Mouse (Mus musculus) hindbrain, embryonic 15.5 days (tissue): ENCODE data around the gene Sipa1l1. TPM values are rescaled to one million over a fixed set of nuclear protein-coding genes. Genes with fewer than 3 reads are reported as not detected.

Source experiments
- ATAC-seq: fragments of 200-750 bp; cut with Nextera tagmentation; 2 replicates; pipeline ENCODE4 v1.8.0; 2017; ENCODE audit warnings: low read depth, moderate number of reproducible peaks, moderate TSS enrichment; ENCODE audit not compliant: low FRiP score
- H3K27ac ChIP-seq: fragments of 300-500 bp; sonication (generic); replicated peaks from 2 replicates; pipeline ENCODE4 v1.5.1; 2015; ENCODE audit warnings: mild to moderate bottlenecking, inconsistent platforms
- H3K27me3 ChIP-seq: fragments of 300-500 bp; sonication (generic); 2 replicates; pipeline ENCODE4 v1.6.1; 2015; ENCODE audit warnings: control low read depth, inconsistent platforms
- H3K36me3 ChIP-seq: fragments of 300-500 bp; sonication (generic); 2 replicates; pipeline ENCODE4 v1.6.1; 2015; ENCODE audit warnings: control low read depth, inconsistent platforms
- H3K4me1 ChIP-seq: fragments of 300-500 bp; sonication (generic); replicated peaks from 2 replicates; pipeline ENCODE4 v1.6.1; 2015; ENCODE audit warnings: control low read depth, inconsistent platforms
- H3K4me2 ChIP-seq: fragments of 300-500 bp; sonication (generic); 2 replicates; pipeline ENCODE4 v1.6.1; 2015; ENCODE audit warnings: moderate library complexity, mild to moderate bottlenecking, inconsistent platforms
- H3K4me3 ChIP-seq: fragments of 300-500 bp; sonication (generic); 2 replicates; pipeline ENCODE4 v1.5.1; 2015; ENCODE audit warnings: mild to moderate bottlenecking, inconsistent platforms
- H3K9ac ChIP-seq: fragments of 300-500 bp; sonication (generic); 2 replicates; pipeline ENCODE4 v1.6.1; 2015; ENCODE audit warnings: inconsistent platforms
- H3K9me3 ChIP-seq: fragments of 300-500 bp; sonication (generic); 2 replicates; pipeline ENCODE4 v1.6.1; 2016; ENCODE audit warnings: control low read depth, inconsistent platforms
- WGBS: fragments of 180-500 bp; shearing (Covaris S2); methylation state at CpG from one replicate; pipeline ENCODE4 v1.1.7; 2015; 5-methylcytosine and 5-hydroxymethylcytosine counted together
- polyA plus RNA-seq: library from polyadenylated mRNA; unstranded; fragments of >200 nt; fragmentation: Nextera tagmentation; extraction: Ambion mirVana; gene quantifications from 2 replicates; pipeline ENCODE4 v1.2.1, GENCODE M21; 2015

The Sipa1l1 gene
- polyA plus RNA-seq, 1 experiment from 2014 or later, result 14.1 TPM

- Histone ChIP-seq H3K9ac (no peak overlapping the region), H3K36me3 (no peaks in the 10 kb centered on the region), H3K27me3 (no peaks in the 10 kb centered on the region), H3K4me3 (no peak overlapping the region), H3K9me3 (no peaks in the 10 kb centered on the region), H3K4me2 (no peak overlapping the region), H3K27ac (peak overlapping the region; percentile 70; the same call in 1 of the 2 replicates), H3K4me1 (peaks cover 33% of the 10 kb centered on the region)
- 92% methylated on average over 4 of the region's 4 CpGs for WGBS
- no peak for ATAC-seq
Measured at GRCm38 (mm10) chr12:82338550-82338949, 169.4 kb downstream of the Sipa1l1 start.

GRCm38 (mm10) chr12:82339221-82339861, 170.2 kb downstream of the Sipa1l1 start:
- Histone ChIP-seq H3K4me3 (peak overlapping the region; percentile 28), H3K9ac (peak overlapping the region; percentile 18), H3K27me3 (no peaks in the 10 kb centered on the region), H3K9me3 (no peaks in the 10 kb centered on the region), H3K4me1 (peaks cover 27% of the 10 kb centered on the region), H3K27ac (peak overlapping the region; percentile 70), H3K4me2 (peak overlapping the region; percentile 55), H3K36me3 (no peaks in the 10 kb centered on the region)
- 15% methylated on average over 18 of the region's 18 CpGs for WGBS
- peak; percentile 70; the same call in 1 of the 2 replicates for ATAC-seq

- Histone ChIP-seq H3K9me3 (no peaks in the 10 kb centered on the region), H3K4me1 (peaks cover 18% of the 10 kb centered on the region), H3K4me3 (0 out of 2 replicates have a peak overlapping the region, but pooled peaks have one; percentile 28), H3K4me2 (peak overlapping the region; percentile 55), H3K9ac (no peak overlapping the region), H3K27ac (no peak overlapping the region), H3K27me3 (no peaks in the 10 kb centered on the region), H3K36me3 (no peaks in the 10 kb centered on the region)
- ATAC-seq, result no peak
- WGBS, result 79% methylated on average over 6 of the region's 6 CpGs
Measured at GRCm38 (mm10) chr12:82340196-82340918, 171.2 kb downstream of the Sipa1l1 start.

DNA sequence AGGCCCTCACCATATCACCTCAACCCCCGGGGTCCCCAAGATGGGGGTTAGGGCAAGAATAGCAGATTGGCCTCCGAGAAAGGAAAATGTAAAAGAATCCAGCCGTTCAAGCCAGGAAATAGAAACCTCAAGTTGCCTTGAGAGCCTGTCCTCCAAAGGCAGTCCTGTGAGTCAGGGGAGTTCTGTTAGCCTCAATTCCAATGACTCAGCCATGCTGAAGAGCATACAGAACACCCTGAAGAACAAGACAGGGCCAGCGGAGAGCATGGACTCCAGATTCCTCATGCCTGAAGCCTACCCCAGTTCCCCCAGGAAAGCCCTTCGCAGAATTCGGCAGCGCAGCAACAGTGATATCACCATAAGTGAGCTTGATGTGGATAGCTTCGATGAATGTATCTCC, 172.1 kb downstream of the Sipa1l1 start:
- Histone ChIP-seq H3K9me3 (no peaks in the 10 kb centered on the region), H3K4me3 (no peak overlapping the region), H3K27me3 (no peaks in the 10 kb centered on the region), H3K36me3 (no peaks in the 10 kb centered on the region), H3K27ac (no peak overlapping the region), H3K9ac (no peak overlapping the region), H3K4me2 (no peak overlapping the region), H3K4me1 (peaks cover 17% of the 10 kb centered on the region)
- no peak for ATAC-seq
- 92% methylated on average over 8 of the region's 8 CpGs for WGBS

DNA sequence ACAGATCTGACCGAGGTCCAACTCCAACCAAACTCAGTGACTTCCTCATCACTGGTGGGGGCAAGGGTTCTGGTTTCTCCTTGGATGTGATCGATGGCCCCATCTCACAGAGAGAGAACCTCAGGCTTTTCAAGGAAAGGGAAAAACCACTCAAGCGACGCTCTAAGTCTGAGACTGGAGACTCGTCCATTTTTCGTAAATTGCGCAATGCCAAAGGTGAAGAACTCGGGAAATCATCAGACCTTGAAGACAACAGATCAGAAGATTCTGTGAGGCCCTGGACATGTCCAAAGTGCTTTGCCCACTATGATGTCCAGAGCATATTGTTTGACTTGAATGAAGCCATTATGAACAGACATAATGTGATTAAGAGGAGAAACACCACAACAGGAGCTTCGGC, 172.6 kb downstream of the Sipa1l1 start:
- Histone ChIP-seq H3K27me3 (no peaks in the 10 kb centered on the region), H3K4me1 (peaks cover 17% of the 10 kb centered on the region), H3K9ac (no peak overlapping the region), H3K27ac (no peak overlapping the region), H3K9me3 (no peaks in the 10 kb centered on the region), H3K4me2 (no peak overlapping the region), H3K4me3 (no peak overlapping the region), H3K36me3 (no peaks in the 10 kb centered on the region)
- no peak for ATAC-seq
- WGBS, result 93% methylated on average over 9 of the region's 9 CpGs

DNA sequence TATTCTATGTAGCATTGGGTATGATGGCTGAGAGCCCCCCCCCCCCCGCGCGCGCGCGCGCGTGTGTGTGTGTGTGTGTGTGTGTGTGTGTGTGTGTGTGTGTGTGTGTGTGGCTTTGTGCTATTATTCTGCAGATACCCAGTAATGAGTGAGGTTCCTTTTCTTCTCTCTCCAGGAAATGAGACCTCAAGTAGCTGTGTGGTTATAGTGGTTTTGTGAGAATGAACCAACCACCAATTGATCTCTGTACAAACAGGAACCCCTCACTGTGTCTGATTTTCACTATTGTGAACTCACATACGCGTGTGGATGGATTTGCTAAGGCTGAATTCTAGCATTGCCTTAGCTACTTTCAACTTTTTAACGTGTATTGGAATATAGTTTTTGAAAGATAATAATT, 181.0 kb downstream of the Sipa1l1 start:
- Histone ChIP-seq H3K27me3 (no peaks in the 10 kb centered on the region), H3K4me3 (no peak overlapping the region), H3K4me2 (no peak overlapping the region), H3K27ac (no peak overlapping the region), H3K9me3 (no peaks in the 10 kb centered on the region), H3K9ac (no peak overlapping the region), H3K36me3 (no peaks in the 10 kb centered on the region), H3K4me1 (no peaks in the 10 kb centered on the region)
- WGBS, result 95% methylated on average over 11 of the region's 11 CpGs
- no peak for ATAC-seq

GRCm38 (mm10) chr12:82350891-82351290, 181.8 kb downstream of the Sipa1l1 start:
- Histone ChIP-seq H3K4me3 (no peak overlapping the region), H3K27me3 (no peaks in the 10 kb centered on the region), H3K4me2 (no peak overlapping the region), H3K9me3 (no peaks in the 10 kb centered on the region), H3K27ac (no peak overlapping the region), H3K36me3 (no peaks in the 10 kb centered on the region), H3K9ac (no peak overlapping the region), H3K4me1 (no peaks in the 10 kb centered on the region)
- WGBS, result 61% methylated on average over 6 of the region's 6 CpGs
- ATAC-seq, result no peak

DNA sequence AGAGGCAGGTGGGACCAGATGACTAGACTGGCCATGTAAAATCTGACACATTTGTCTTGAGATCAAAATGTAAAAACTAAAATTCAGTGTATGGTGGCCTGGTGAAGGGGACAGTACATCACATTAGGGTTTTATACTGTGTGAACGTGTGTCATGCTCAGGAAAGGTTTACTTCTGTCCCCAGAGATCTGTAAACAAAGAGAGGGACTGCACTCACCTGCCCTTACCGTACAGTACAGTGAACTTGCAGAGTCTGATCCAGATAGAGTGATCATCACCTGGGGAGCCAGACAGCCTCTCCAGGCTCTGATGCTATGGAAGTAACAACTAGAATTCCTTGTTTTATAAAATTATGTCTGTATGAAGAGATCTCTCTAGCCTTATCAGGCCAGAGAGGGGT, 184.5 kb downstream of the Sipa1l1 start:
- 75% methylated on average over 2 of the region's 2 CpGs for WGBS
- H3K9ac ChIP-seq, result no peak overlapping the region

GRCm38 (mm10) chr12:82355419-82356149, 186.5 kb downstream of the Sipa1l1 start:
- H3K4me3 ChIP-seq, result no peak overlapping the region
- no peaks in the 10 kb centered on the region for H3K4me1 ChIP-seq
- no peak overlapping the region for H3K27ac ChIP-seq
- H3K27me3 ChIP-seq, result no peaks in the 10 kb centered on the region
- ATAC-seq, result no peak
- H3K4me2 ChIP-seq, result no peak overlapping the region
- no peak overlapping the region for H3K9ac ChIP-seq
- no peaks in the 10 kb centered on the region for H3K9me3 ChIP-seq
- no peaks in the 10 kb centered on the region for H3K36me3 ChIP-seq
- WGBS, result 82% methylated on average over 10 of the region's 10 CpGs

More for the DNA sequence above, 184.5 kb downstream of the Sipa1l1 start:
- no peak for ATAC-seq
- Histone ChIP-seq H3K27ac (no peak overlapping the region), H3K4me2 (no peak overlapping the region), H3K4me1 (no peaks in the 10 kb centered on the region), H3K27me3 (no peaks in the 10 kb centered on the region), H3K4me3 (no peak overlapping the region), H3K36me3 (no peaks in the 10 kb centered on the region), H3K9me3 (no peaks in the 10 kb centered on the region)

DNA sequence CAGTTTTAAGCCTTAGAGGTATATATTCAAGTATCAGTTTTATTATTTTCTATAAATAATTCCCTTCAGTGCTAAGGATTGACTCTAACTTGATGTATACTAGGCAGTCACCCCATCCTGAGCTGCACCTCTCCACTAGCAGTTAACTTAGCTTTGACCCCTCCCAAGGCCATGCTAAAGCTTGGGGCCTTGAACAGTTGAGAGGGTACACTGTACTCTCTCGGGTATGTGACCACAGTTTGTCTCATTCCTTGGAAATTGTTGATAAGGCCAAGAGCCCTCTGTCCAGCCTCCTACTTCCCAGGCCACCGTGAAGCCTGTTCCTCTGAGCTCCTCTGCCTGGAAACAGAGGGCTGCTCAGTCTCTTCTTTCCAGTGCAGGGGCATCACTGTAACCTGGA, 187.4 kb downstream of the Sipa1l1 start:
- Histone ChIP-seq H3K27ac (no peak overlapping the region), H3K27me3 (no peaks in the 10 kb centered on the region), H3K4me3 (no peak overlapping the region), H3K4me1 (no peaks in the 10 kb centered on the region), H3K36me3 (no peaks in the 10 kb centered on the region), H3K4me2 (no peak overlapping the region), H3K9ac (no peak overlapping the region), H3K9me3 (no peaks in the 10 kb centered on the region)
- WGBS, result 83% methylated on average over 2 of the region's 2 CpGs
- ATAC-seq, result no peak

DNA sequence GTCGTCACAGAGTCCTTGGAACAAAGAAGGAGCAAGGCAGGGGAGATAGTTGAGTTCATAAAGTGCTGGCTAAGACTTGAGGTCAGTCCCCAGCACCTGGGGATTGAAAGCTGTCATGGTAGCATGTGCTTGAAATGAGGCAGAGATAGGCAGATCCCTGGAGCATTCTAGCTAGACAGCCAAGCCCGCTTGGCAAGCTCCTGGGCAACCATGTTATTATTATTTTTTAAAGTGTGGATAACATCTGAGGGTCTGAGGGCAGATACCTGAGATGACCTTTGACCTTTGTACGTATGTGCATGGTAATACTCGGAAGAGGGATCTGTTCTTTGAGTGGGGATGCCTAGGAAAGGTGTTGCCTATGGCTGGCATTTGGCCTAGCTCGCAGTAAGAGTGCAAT, 188.3 kb downstream of the Sipa1l1 start:
- H3K4me3 ChIP-seq, result no peak overlapping the region
- no peaks in the 10 kb centered on the region for H3K4me1 ChIP-seq
- no peak overlapping the region for H3K9ac ChIP-seq
- H3K27me3 ChIP-seq, result no peaks in the 10 kb centered on the region
- no peaks in the 10 kb centered on the region for H3K9me3 ChIP-seq
- H3K4me2 ChIP-seq, result no peak overlapping the region
- no peak for ATAC-seq
- 91% methylated on average over 5 of the region's 5 CpGs for WGBS
- no peaks in the 10 kb centered on the region for H3K36me3 ChIP-seq
- H3K27ac ChIP-seq, result no peak overlapping the region

- no peak overlapping the region for H3K9ac ChIP-seq
- no peaks in the 10 kb centered on the region for H3K9me3 ChIP-seq
- H3K4me1 ChIP-seq, result no peaks in the 10 kb centered on the region
- ATAC-seq, result no peak
- H3K4me3 ChIP-seq, result no peak overlapping the region
- no peaks in the 10 kb centered on the region for H3K36me3 ChIP-seq
- H3K27me3 ChIP-seq, result no peaks in the 10 kb centered on the region
- H3K4me2 ChIP-seq, result no peak overlapping the region
- 97% methylated on average over 9 of the region's 9 CpGs for WGBS
- H3K27ac ChIP-seq, result no peak overlapping the region
Measured at GRCm38 (mm10) chr12:82362796-82363195, 193.7 kb downstream of the Sipa1l1 start.
